Mouse (Mus musculus) induced T-regulatory cell, adult 2 months (primary cell): ENCODE measurements around the gene Kcnv2.

Experiments
- DNase-seq: peaks from one replicate; pipeline ENCODE4 v3.0.0-alpha.2; 2012; ENCODE audit warnings: low read depth

Gene Kcnv2

GRCm38 (mm10) chr19:27322281-27322680 is at the start of gene Kcnv2:
TSS of gene Kcnv2 (plus strand) at chr19:27322588.
- no peak for DNase-seq

- no peak for DNase-seq
These were observed 49.0 kb upstream of the Kcnv2 start for GRCm38 (mm10) chr19:27273385-27273784.

- no peak for DNase-seq
These were observed 48.0 kb upstream of the Kcnv2 start for GRCm38 (mm10) chr19:27274382-27274781.

GRCm38 (mm10) chr19:27279174-27279573 is 43.2 kb upstream of the Kcnv2 start:
- DNase-seq, result no peak

GRCm38 (mm10) chr19:27310039-27310438 is 12.3 kb upstream of the Kcnv2 start:
- no peak for DNase-seq

- DNase-seq, result no peak
These were observed 11.1 kb upstream of the Kcnv2 start for GRCm38 (mm10) chr19:27311311-27311710.

GRCm38 (mm10) chr19:27312266-27313079 is 9.9 kb upstream of the Kcnv2 start:
- no peak for DNase-seq

GRCm38 (mm10) chr19:27313080-27313413 is 9.3 kb upstream of the Kcnv2 start:
- no peak for DNase-seq

GRCm38 (mm10) chr19:27316313-27317258 is 5.8 kb upstream of the Kcnv2 start:
- no peak for DNase-seq

GRCm38 (mm10) chr19:27317337-27317736 is 5.1 kb upstream of the Kcnv2 start:
- no peak for DNase-seq

GRCm38 (mm10) chr19:27322911-27323627 is 681 bp downstream of the Kcnv2 start:
- no peak for DNase-seq

- DNase-seq, result no peak
These were observed 3.2 kb downstream of the Kcnv2 start for GRCm38 (mm10) chr19:27325558-27325957.

GRCm38 (mm10) chr19:27327569-27327968 is 5.2 kb downstream of the Kcnv2 start:
- no peak for DNase-seq

- DNase-seq, result no peak
These were observed 5.8 kb downstream of the Kcnv2 start for GRCm38 (mm10) chr19:27328166-27328565.

- DNase-seq, result no peak
These were observed 6.3 kb downstream of the Kcnv2 start for GRCm38 (mm10) chr19:27328644-27329043.

- DNase-seq, result no peak
These were observed 9.9 kb downstream of the Kcnv2 start for GRCm38 (mm10) chr19:27332207-27332794.

GRCm38 (mm10) chr19:27336126-27336917 is 13.9 kb downstream of the Kcnv2 start:
- no peak for DNase-seq

GRCm38 (mm10) chr19:27346501-27346900 is 24.1 kb downstream of the Kcnv2 start:
- DNase-seq, result no peak

GRCm38 (mm10) chr19:27351700-27352099 is 29.3 kb downstream of the Kcnv2 start:
- DNase-seq, result no peak

GRCm38 (mm10) chr19:27360381-27360780 is 38.0 kb downstream of the Kcnv2 start:
- no peak for DNase-seq

GRCm38 (mm10) chr19:27363891-27364290 is 41.5 kb downstream of the Kcnv2 start:
- DNase-seq, result no peak
